In the genomic region with DNA sequence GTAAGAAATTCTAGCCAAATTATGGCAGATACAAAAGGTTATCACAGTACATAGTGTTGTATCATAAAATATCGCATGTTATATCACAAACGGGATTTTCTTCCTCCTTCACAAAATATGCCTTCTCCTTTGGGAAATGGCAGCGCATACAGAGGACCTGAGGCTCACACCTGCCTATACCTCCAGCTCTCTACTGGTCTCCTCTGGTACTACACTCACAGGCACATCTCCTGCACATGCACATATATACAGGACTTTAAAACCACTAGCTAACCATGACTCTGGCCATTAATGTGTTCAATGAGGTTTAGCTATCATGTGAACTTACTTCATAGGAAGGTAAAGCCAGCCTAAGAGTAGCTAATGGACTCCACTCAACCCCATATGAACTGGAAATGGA, we compare ENCODE assay signal across 19 mouse cellular contexts.
A peak's percentile ranks its signal among the peaks of the same experiment; 100 is the strongest.
DNase-seq lines count a peak whose midpoint lies in the region; ATAC-seq and TF ChIP-seq lines count a peak whose summit lies in the region.
"Had no signal": no experiment of that assay in that cellular context is flagged by ENCODE, and none has a peak within 500 bp of the region (broad histone marks: within the 10 kb centered on the region; RNA-seq: fewer than 3 reads in every experiment).

No protein-coding gene starts in this region.

- WGBS in hindbrain, postnatal 0 days = 90% methylated on average over 3 of the region's 3 CpGs
- 94% methylated on average over 3 of the region's 3 CpGs for WGBS in hindbrain, embryonic 12.5 days
- WGBS in lung, embryonic 14.5 days = 93% methylated on average over 3 of the region's 3 CpGs

- H3K9ac ChIP-seq in hindbrain, postnatal 0 days (replicated peaks; ENCODE audit: low read length) = no peak overlapping the region
- no peak overlapping the region for H3K9ac ChIP-seq in hindbrain, embryonic 12.5 days
- no peak overlapping the region for H3K9ac ChIP-seq in lung, embryonic 14.5 days
- H3K9ac ChIP-seq: embryonic facial prominence, embryonic 12.5 days; forebrain, embryonic 12.5 days; heart, embryonic 12.5 days had no signal

- TF ChIP-seq CTCF in hindbrain, postnatal 0 days (IDR thresholded peaks at IDR 0.05; ENCODE audit: low read depth) = 0 out of 2 replicates have a peak, but pooled peaks have one; percentile 4
- TF ChIP-seq CTCF in lung, embryonic 14.5 days (IDR thresholded peaks at IDR 0.05; ENCODE audit: low read depth) = peak; percentile 11; the same call in 1 of the 2 replicates

- H3K4me2 ChIP-seq in hindbrain, postnatal 0 days (ENCODE audit: low read depth, low read length) = no peak overlapping the region
- no peak overlapping the region for H3K4me2 ChIP-seq in hindbrain, embryonic 12.5 days (replicated peaks)
- H3K4me2 ChIP-seq in lung, embryonic 14.5 days = no peak overlapping the region
- H3K4me2 ChIP-seq: embryonic facial prominence, embryonic 12.5 days; forebrain, embryonic 12.5 days; heart, embryonic 12.5 days had no signal

- no peaks in the 10 kb centered on the region for H3K36me3 ChIP-seq in hindbrain, postnatal 0 days (ENCODE audit: insufficient read depth, low read length)
- no peaks in the 10 kb centered on the region for H3K36me3 ChIP-seq in hindbrain, embryonic 12.5 days
- no peaks in the 10 kb centered on the region for H3K36me3 ChIP-seq in lung, embryonic 14.5 days (ENCODE audit: insufficient read depth)
- H3K36me3 ChIP-seq: G1E; heart, embryonic 12.5 days had no signal

- no peak for ATAC-seq in hindbrain, postnatal 0 days
- ATAC-seq in hindbrain, embryonic 12.5 days (ENCODE audit: low FRiP score) = no peak
- ATAC-seq in lung, embryonic 14.5 days (ENCODE audit: insufficient read depth) = no peak
- ATAC-seq: forebrain, embryonic 16.5 days; hindbrain, embryonic 16.5 days had no signal

- H3K27me3 ChIP-seq in hindbrain, postnatal 0 days (ENCODE audit: insufficient read depth, low read length) = no peaks in the 10 kb centered on the region
- no peaks in the 10 kb centered on the region for H3K27me3 ChIP-seq in hindbrain, embryonic 12.5 days
- no peaks in the 10 kb centered on the region for H3K27me3 ChIP-seq in lung, embryonic 14.5 days (ENCODE audit: insufficient read depth, low read length)
- H3K27me3 ChIP-seq: CH12.LX; embryonic facial prominence, embryonic 12.5 days; forebrain, embryonic 12.5 days; heart, embryonic 12.5 days had no signal

- H3K4me3 ChIP-seq in hindbrain, postnatal 0 days (ENCODE audit: low read length) = no peak overlapping the region
- H3K4me3 ChIP-seq in hindbrain, embryonic 12.5 days = no peak overlapping the region
- H3K4me3 ChIP-seq in lung, embryonic 14.5 days (ENCODE audit: low read depth, low read length) = no peak overlapping the region
- H3K4me3 ChIP-seq: embryonic facial prominence, embryonic 12.5 days; forebrain, embryonic 12.5 days; heart, embryonic 12.5 days had no signal

- peaks cover 8% of the 10 kb centered on the region; the same call in 1 of the 2 replicates for H3K4me1 ChIP-seq in hindbrain, postnatal 0 days (ENCODE audit: insufficient read depth, low read length)
- peaks cover 19% of the 10 kb centered on the region for H3K4me1 ChIP-seq in hindbrain, embryonic 12.5 days
- no peaks in the 10 kb centered on the region; the same call in 1 of the 2 replicates for H3K4me1 ChIP-seq in lung, embryonic 14.5 days (ENCODE audit: insufficient read depth)

- DNase-seq in hindbrain, postnatal 0 days (ENCODE audit: low spot score) = no peak
- no peak for DNase-seq in lung, embryonic 14.5 days
- DNase-seq in lung, postnatal 10 days = no peak
- peak; percentile 59 for DNase-seq in ZHBTc4 (ENCODE audit: low read depth, low spot score)
- DNase-seq in cerebellum, postnatal 10 days = no peak
- DNase-seq: adrenal gland, adult 2 months; adrenal gland, postnatal 36 days; cerebellum, adult 2 months; cerebellum, postnatal 14 days; gastrocnemius, postnatal 14 days; heart, postnatal 36 days had no signal

- no peaks in the 10 kb centered on the region for H3K9me3 ChIP-seq in hindbrain, postnatal 0 days (ENCODE audit: low read length)
- H3K9me3 ChIP-seq in hindbrain, embryonic 12.5 days (replicated peaks) = no peaks in the 10 kb centered on the region
- H3K9me3 ChIP-seq in lung, embryonic 14.5 days (ENCODE audit: low read depth, low read length) = no peaks in the 10 kb centered on the region
- H3K9me3 ChIP-seq: embryonic facial prominence, embryonic 12.5 days; forebrain, embryonic 12.5 days; heart, embryonic 12.5 days had no signal

- no peak overlapping the region for H3K27ac ChIP-seq in hindbrain, postnatal 0 days
- no peak overlapping the region for H3K27ac ChIP-seq in hindbrain, embryonic 12.5 days
- no peak overlapping the region for H3K27ac ChIP-seq in lung, embryonic 14.5 days (ENCODE audit: low read depth)
- H3K27ac ChIP-seq: embryonic facial prominence, embryonic 12.5 days; forebrain, embryonic 12.5 days had no signal
